Mouse (Mus musculus): ENCODE measurements around the gene Tnrc18. TPM values are rescaled to one million over a fixed set of nuclear protein-coding genes. Genes with fewer than 3 reads are reported as not detected.

Tnrc18 gene
- polyA plus RNA-seq, 1 experiment from 2014 or later, result 45.9 TPM

DNA sequence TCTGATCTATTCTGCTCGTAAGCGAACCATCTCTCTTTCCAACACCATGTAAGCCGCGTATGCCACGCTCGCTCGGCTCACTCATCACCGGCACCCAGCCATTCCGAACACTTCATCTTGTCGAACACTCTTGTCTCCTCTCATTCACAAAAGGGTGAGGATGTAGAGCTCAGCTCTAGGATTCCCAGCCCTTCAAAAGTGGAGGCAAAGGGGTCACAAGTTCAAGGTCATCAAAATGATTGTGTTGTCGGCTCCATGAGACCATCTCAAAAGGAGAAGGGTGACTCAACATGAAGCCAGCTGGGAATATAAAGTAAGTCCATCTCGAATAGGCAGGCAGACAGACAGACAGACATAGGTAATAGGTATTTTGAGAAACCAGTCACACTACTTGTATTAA lies 19.3 kb downstream of the Tnrc18 start:
- H3K27ac ChIP-seq (replicated peaks), result 0 out of 2 replicates have a peak overlapping the region, but pooled peaks have one; percentile 0
- no peak overlapping the region for H3K9ac ChIP-seq (replicated peaks)
- no peaks in the 10 kb centered on the region for H3K9me3 ChIP-seq
- no peak overlapping the region for H3K4me3 ChIP-seq
- H3K27me3 ChIP-seq, result no peaks in the 10 kb centered on the region
- peaks cover 94% of the 10 kb centered on the region for H3K4me1 ChIP-seq
- H3K4me2 ChIP-seq (replicated peaks), result no peak overlapping the region
- WGBS, result 68% methylated on average over 12 of the region's 12 CpGs
- H3K36me3 ChIP-seq, result no peaks in the 10 kb centered on the region
- no peak for ATAC-seq (replicated peaks)

GRCm38 (mm10) chr5:142797620-142798019 lies 19.8 kb downstream of the Tnrc18 start:
- Histone ChIP-seq H3K9me3 (no peaks in the 10 kb centered on the region), H3K36me3 (peaks cover 3% of the 10 kb centered on the region; the same call in 1 of the 2 replicates), H3K27me3 (no peaks in the 10 kb centered on the region), H3K9ac (replicated peaks) (no peak overlapping the region), H3K4me1 (peaks cover 94% of the 10 kb centered on the region), H3K4me3 (no peak overlapping the region), H3K4me2 (replicated peaks) (no peak overlapping the region), H3K27ac (replicated peaks) (no peak overlapping the region; the same call in 1 of the 2 replicates)
- no peak for ATAC-seq (replicated peaks)
- WGBS, result 69% methylated on average over 13 of the region's 13 CpGs

- Histone ChIP-seq H3K4me1 (peaks cover 88% of the 10 kb centered on the region), H3K4me2 (replicated peaks) (no peak overlapping the region), H3K9ac (replicated peaks) (no peak overlapping the region), H3K36me3 (peaks cover 4% of the 10 kb centered on the region; the same call in 1 of the 2 replicates), H3K4me3 (no peak overlapping the region), H3K27me3 (no peaks in the 10 kb centered on the region), H3K27ac (replicated peaks) (no peak overlapping the region), H3K9me3 (no peaks in the 10 kb centered on the region)
- WGBS, result 75% methylated on average over 4 of the region's 4 CpGs
- no peak for ATAC-seq (replicated peaks)
Measured at GRCm38 (mm10) chr5:142796921-142797320, 20.5 kb downstream of the Tnrc18 start.

DNA sequence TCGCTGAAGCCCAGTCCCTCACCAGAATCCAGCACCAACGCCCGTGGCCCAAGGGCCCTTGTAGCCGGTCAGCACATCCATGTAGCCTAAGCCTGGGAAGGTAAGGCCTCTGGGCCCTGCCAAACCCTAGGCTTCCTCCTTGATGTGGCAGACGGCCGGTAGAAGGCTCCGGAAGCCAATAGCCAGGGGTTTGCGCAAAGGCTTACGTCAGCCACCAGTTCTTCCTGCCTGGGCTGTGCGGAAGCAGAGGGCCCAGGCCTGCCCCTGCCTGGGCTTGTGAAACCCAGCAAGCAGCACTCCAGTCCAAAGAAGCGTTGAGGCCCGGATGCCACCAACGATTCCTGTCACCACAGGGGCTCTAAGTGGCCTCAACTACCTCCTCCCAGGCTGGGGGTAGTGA lies 22.9 kb downstream of the Tnrc18 start:
- H3K9me3 ChIP-seq, result no peaks in the 10 kb centered on the region
- no peak overlapping the region for H3K9ac ChIP-seq (replicated peaks)
- peaks cover 74% of the 10 kb centered on the region for H3K4me1 ChIP-seq
- H3K4me3 ChIP-seq, result no peak overlapping the region
- WGBS, result 83% methylated on average over 13 of the region's 13 CpGs
- H3K27ac ChIP-seq (replicated peaks), result no peak overlapping the region
- peaks cover 8% of the 10 kb centered on the region; the same call in 1 of the 2 replicates for H3K36me3 ChIP-seq
- no peak overlapping the region for H3K4me2 ChIP-seq (replicated peaks)
- no peaks in the 10 kb centered on the region for H3K27me3 ChIP-seq
- no peak for ATAC-seq (replicated peaks)

DNA sequence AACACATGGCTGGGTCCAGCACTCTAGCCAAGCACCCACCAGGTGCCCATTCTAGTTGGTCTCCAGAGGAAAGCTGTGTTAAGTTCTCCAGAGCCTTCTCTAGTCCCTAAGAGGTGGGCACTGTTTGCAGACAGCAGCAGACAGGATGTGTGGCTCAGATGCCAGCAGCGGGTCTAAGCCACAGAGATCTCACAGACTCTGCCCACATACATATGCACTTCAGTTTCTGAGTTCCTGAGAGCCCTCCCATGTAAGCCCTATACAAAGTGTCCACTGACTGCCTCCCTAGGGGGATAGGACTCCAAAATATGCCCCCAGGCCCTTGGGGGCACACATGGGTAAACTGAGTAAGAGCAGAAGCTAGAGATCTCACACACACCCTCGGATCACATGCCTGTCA lies 23.3 kb downstream of the Tnrc18 start:
- Histone ChIP-seq H3K4me2 (replicated peaks) (no peak overlapping the region), H3K27me3 (no peaks in the 10 kb centered on the region), H3K36me3 (peaks cover 12% of the 10 kb centered on the region), H3K9me3 (no peaks in the 10 kb centered on the region), H3K4me1 (peaks cover 70% of the 10 kb centered on the region), H3K27ac (replicated peaks) (no peak overlapping the region), H3K9ac (replicated peaks) (no peak overlapping the region), H3K4me3 (no peak overlapping the region)
- ATAC-seq (replicated peaks), result no peak
- 86% methylated on average over 2 of the region's 2 CpGs for WGBS

- Histone ChIP-seq H3K36me3 (peaks cover 26% of the 10 kb centered on the region), H3K9me3 (no peaks in the 10 kb centered on the region), H3K4me1 (peaks cover 54% of the 10 kb centered on the region), H3K27ac (replicated peaks) (no peak overlapping the region), H3K27me3 (no peaks in the 10 kb centered on the region), H3K4me3 (no peak overlapping the region), H3K9ac (replicated peaks) (no peak overlapping the region), H3K4me2 (replicated peaks) (no peak overlapping the region)
- WGBS, result 87% methylated on average over 4 of the region's 4 CpGs
- no peak for ATAC-seq (replicated peaks)
Measured at GRCm38 (mm10) chr5:142792594-142792993, 24.9 kb downstream of the Tnrc18 start.

DNA sequence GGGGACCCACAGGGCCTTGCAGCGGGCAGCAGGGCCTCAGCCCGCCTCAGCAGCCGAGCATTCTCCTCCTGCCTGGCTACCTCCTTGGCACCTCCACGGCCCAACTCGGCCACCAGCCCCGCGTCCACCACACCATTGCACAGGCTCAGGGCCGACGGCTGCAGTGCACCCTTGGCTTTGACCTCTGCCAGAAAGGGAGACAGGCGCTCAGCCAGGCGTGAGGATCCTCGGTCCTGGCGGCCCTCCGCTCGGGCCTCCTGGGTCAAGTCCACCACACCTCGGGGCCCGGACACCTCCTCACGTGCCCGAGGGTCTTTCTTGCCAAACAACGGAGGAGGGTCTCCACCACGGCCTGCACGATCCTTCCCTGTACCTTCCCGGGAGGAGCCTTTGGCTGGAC lies 29.2 kb downstream of the Tnrc18 start:
- Histone ChIP-seq H3K27me3 (no peaks in the 10 kb centered on the region), H3K27ac (replicated peaks) (no peak overlapping the region), H3K4me1 (peaks cover 39% of the 10 kb centered on the region), H3K4me2 (replicated peaks) (no peak overlapping the region), H3K36me3 (peaks cover 41% of the 10 kb centered on the region), H3K9ac (replicated peaks) (no peak overlapping the region), H3K4me3 (no peak overlapping the region), H3K9me3 (no peaks in the 10 kb centered on the region)
- WGBS, result 93% methylated on average over 22 of the region's 23 CpGs
- no peak for ATAC-seq (replicated peaks)

DNA sequence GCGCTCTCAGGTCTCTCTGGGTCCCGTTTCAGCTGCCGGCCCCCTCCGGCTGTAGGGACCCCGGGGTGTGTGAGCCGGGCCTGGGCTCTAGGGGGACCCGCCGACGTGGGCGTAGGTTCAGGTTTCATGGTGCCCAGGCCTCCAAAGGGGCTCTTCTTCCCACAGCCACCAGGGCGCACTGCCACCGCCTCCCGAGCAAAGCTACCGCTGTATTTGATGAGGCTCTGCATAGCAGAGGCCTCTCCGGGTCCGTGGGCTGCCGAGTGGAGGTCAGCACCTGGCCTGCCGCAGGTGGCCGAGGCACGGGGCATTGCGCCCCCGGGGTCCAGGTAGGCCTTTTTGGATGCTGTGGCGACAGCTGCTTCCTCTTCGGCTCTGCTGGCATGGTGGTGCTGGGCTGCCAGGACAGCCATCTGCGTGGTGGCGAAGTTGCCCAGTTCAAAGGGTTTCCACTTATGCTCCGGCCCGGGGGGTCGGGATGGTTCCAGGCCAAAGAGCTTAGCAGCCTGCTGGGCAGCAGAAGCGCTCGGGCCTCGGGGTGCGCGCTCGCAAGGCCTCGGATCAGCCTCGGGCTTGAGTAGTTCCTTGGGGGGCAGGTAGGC lies 30.1 kb downstream of the Tnrc18 start:
- Histone ChIP-seq H3K9ac (replicated peaks) (no peak overlapping the region), H3K36me3 (peaks cover 41% of the 10 kb centered on the region), H3K4me3 (no peak overlapping the region), H3K27me3 (no peaks in the 10 kb centered on the region), H3K27ac (replicated peaks) (no peak overlapping the region; the same call in 1 of the 2 replicates), H3K9me3 (no peaks in the 10 kb centered on the region), H3K4me1 (peaks cover 40% of the 10 kb centered on the region), H3K4me2 (replicated peaks) (no peak overlapping the region)
- ATAC-seq (replicated peaks), result no peak
- 82% methylated on average over 36 of the region's 37 CpGs for WGBS

DNA sequence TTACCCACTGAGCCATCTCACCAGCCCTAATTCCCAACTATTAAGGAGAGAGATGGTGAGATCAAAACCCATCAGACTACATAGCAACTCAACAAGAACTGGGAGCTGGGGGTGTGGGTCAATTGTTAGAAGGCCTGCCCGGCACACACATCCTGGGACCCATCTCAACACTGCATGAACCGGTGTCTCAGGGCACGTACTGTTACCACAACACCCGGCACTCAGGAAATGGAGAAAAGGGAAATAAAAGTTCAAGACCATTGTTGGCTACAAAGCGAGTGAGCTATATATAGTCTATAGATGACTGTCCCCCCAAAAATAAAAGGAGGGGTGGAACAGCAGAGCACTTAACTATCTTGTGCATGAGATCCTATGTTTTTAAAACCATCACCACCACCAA lies 30.8 kb downstream of the Tnrc18 start:
- Histone ChIP-seq H3K4me1 (peaks cover 44% of the 10 kb centered on the region), H3K4me3 (no peak overlapping the region), H3K27me3 (no peaks in the 10 kb centered on the region), H3K4me2 (replicated peaks) (no peak overlapping the region), H3K36me3 (peaks cover 45% of the 10 kb centered on the region), H3K9me3 (no peaks in the 10 kb centered on the region), H3K9ac (replicated peaks) (no peak overlapping the region), H3K27ac (replicated peaks) (no peak overlapping the region)
- 89% methylated on average over 5 of the region's 5 CpGs for whole genome bisulfite sequencing
- ATAC-seq (replicated peaks), result no peak

- peaks cover 45% of the 10 kb centered on the region for H3K36me3 ChIP-seq
- no peak overlapping the region for H3K4me3 ChIP-seq
- no peaks in the 10 kb centered on the region for H3K27me3 ChIP-seq
- H3K27ac ChIP-seq (replicated peaks), result no peak overlapping the region
- ATAC-seq (replicated peaks), result no peak
- no peak overlapping the region for H3K9ac ChIP-seq (replicated peaks)
- WGBS, result 89% methylated on average over 3 of the region's 3 CpGs
- H3K4me1 ChIP-seq, result peaks cover 46% of the 10 kb centered on the region
- no peaks in the 10 kb centered on the region for H3K9me3 ChIP-seq
- no peak overlapping the region for H3K4me2 ChIP-seq (replicated peaks)
Measured at GRCm38 (mm10) chr5:142786215-142786614, 31.2 kb downstream of the Tnrc18 start.

- H3K4me1 ChIP-seq, result peaks cover 57% of the 10 kb centered on the region
- H3K27ac ChIP-seq (replicated peaks), result peak overlapping the region; percentile 40
Measured at GRCm38 (mm10) chr5:142783142-142783540, 34.3 kb downstream of the Tnrc18 start.

DNA sequence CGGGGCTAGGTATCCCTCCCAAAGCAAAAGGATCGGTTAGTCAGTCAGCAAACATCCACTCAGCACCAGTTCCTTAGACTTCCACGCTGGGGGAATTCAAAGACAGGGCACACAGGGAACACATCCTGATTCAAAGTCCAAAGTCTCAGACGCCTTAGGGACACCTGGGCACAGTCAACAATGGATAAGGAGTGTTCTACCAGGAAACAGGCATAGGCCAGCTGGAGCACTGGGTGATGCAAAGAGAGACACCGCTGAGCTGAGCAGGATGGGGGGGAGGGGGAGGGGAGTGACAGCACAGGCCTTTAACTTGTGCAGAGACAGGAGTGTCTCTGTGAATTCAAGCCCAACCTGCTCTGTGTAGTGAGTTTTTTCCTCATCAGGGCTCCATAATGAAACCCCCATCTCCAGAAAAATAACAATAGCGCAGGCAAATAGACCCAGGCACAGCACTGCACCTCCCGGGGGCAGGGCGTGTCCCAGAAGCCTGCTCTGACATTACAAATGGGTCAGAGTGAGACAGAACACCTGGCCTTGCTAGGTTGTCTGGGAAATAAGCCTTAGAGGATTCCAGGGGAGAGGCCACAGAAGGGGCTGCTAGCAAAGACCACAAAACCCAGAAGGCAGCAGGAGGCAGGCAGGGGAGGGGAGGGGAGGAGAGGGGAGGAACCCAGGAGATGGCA lies 34.9 kb downstream of the Tnrc18 start:
- no peak overlapping the region for H3K9ac ChIP-seq (replicated peaks)
- peaks cover 62% of the 10 kb centered on the region for H3K4me1 ChIP-seq
- no peak for ATAC-seq (replicated peaks)
- H3K9me3 ChIP-seq, result no peaks in the 10 kb centered on the region
- H3K36me3 ChIP-seq, result peaks cover 27% of the 10 kb centered on the region
- peak overlapping the region; percentile 40 for H3K27ac ChIP-seq (replicated peaks)
- H3K4me2 ChIP-seq (replicated peaks), result no peak overlapping the region
- H3K4me3 ChIP-seq, result no peak overlapping the region
- no peaks in the 10 kb centered on the region for H3K27me3 ChIP-seq
- 87% methylated on average over 8 of the region's 8 CpGs for WGBS

More at GRCm38 (mm10) chr5:142783142-142783540, 34.3 kb downstream of the Tnrc18 start:
- Histone ChIP-seq H3K4me2 (replicated peaks) (no peak overlapping the region), H3K9me3 (no peaks in the 10 kb centered on the region), H3K9ac (replicated peaks) (no peak overlapping the region), H3K27me3 (no peaks in the 10 kb centered on the region), H3K36me3 (peaks cover 32% of the 10 kb centered on the region), H3K4me3 (no peak overlapping the region)
- 62% methylated on average over 7 of the region's 7 CpGs for WGBS
- ATAC-seq (replicated peaks), result no peak
